Mouse (Mus musculus) layer of hippocampus, adult 2 months (tissue): ENCODE results near the gene Arhgap27. TPM values are rescaled to one million over a fixed set of nuclear protein-coding genes. Genes with fewer than 3 reads are reported as not detected.

Experiments used
- DNase-seq, 2 experiments: peaks; one replicate each; pipeline ENCODE4 v3.0.0; 2022; ENCODE audit warnings: low spot score in 2 of 2
- H3K27ac ChIP-seq: fragments of 200-600 bp; 2 replicates; pipeline ENCODE4 v1.8.1; 2022
- H3K4me3 ChIP-seq: fragments of 200-600 bp; 2 replicates; pipeline ENCODE4 v1.8.1; 2022; ENCODE audit warnings: mild to moderate bottlenecking
- CTCF ChIP-seq: fragments of 200-600 bp; conservative IDR thresholded peaks from 2 replicates; pipeline ENCODE4 v1.8.1; 2022; ENCODE audit warnings: antibody characterized with exemption, mild to moderate bottlenecking, moderate library complexity
- total RNA-seq, 2 experiments: library from RNA; stranded (reverse); gene quantifications; 2 replicates each; pipeline ENCODE4 v1.2.3; 2021

Arhgap27 gene
- total RNA-seq, 2 experiments from 2014 or later, result 11.8 to 14.0 TPM

GRCm38 (mm10) chr11:103359122-103359521 lies 4.4 kb downstream of the Arhgap27 start:
- DNase-seq, result peak in 1 of 2 experiments; percentile 65
- no peak overlapping the region; the same call in 1 of the 2 replicates for H3K27ac ChIP-seq
- TF ChIP-seq CTCF, result peak; percentile 90
- H3K4me3 ChIP-seq, result no peak overlapping the region

GRCm38 (mm10) chr11:103358316-103358715 lies 5.2 kb downstream of the Arhgap27 start:
- no peak for TF ChIP-seq CTCF
- DNase-seq, result no peak
- no peak overlapping the region; the same call in 1 of the 2 replicates for H3K27ac ChIP-seq
- H3K4me3 ChIP-seq, result no peak overlapping the region

GRCm38 (mm10) chr11:103357710-103358109 lies 5.8 kb downstream of the Arhgap27 start:
- TF ChIP-seq CTCF, result no peak
- Histone ChIP-seq H3K4me3 (no peak overlapping the region), H3K27ac (no peak overlapping the region)
- DNase-seq, result no peak

GRCm38 (mm10) chr11:103356938-103357670 lies 6.4 kb downstream of the Arhgap27 start:
- H3K4me3 ChIP-seq, result no peak overlapping the region
- DNase-seq, result no peak
- H3K27ac ChIP-seq, result no peak overlapping the region
- TF ChIP-seq CTCF, result no peak

GRCm38 (mm10) chr11:103356032-103356571 lies 7.4 kb downstream of the Arhgap27 start:
- no peak for DNase-seq
- Histone ChIP-seq H3K27ac (no peak overlapping the region), H3K4me3 (no peak overlapping the region)
- TF ChIP-seq CTCF, result no peak

- H3K4me3 ChIP-seq, result no peak overlapping the region
- no peak for DNase-seq
- TF ChIP-seq CTCF, result no peak
- H3K27ac ChIP-seq, result no peak overlapping the region
These were observed 8.2 kb downstream of the Arhgap27 start for GRCm38 (mm10) chr11:103355251-103355650.

GRCm38 (mm10) chr11:103354033-103354432 lies 9.5 kb downstream of the Arhgap27 start:
- H3K4me3 ChIP-seq, result no peak overlapping the region
- no peak for TF ChIP-seq CTCF
- DNase-seq, result no peak
- H3K27ac ChIP-seq, result no peak overlapping the region

GRCm38 (mm10) chr11:103352239-103352814 lies 11.2 kb downstream of the Arhgap27 start:
- TF ChIP-seq CTCF, result no peak
- DNase-seq, result no peak
- no peak overlapping the region for H3K4me3 ChIP-seq
- no peak overlapping the region for H3K27ac ChIP-seq

- Histone ChIP-seq H3K27ac (no peak overlapping the region), H3K4me3 (no peak overlapping the region)
- no peak for DNase-seq
- TF ChIP-seq CTCF, result no peak
These were observed 12.7 kb downstream of the Arhgap27 start for GRCm38 (mm10) chr11:103350711-103351315.

- no peak for DNase-seq
- peak; percentile 60 for TF ChIP-seq CTCF
- H3K27ac ChIP-seq, result no peak overlapping the region
These were observed 13.8 kb downstream of the Arhgap27 start for GRCm38 (mm10) chr11:103349699-103350098.

GRCm38 (mm10) chr11:103346657-103347056 lies 16.8 kb downstream of the Arhgap27 start:
- Histone ChIP-seq H3K27ac (peak overlapping the region; percentile 66), H3K4me3 (no peak overlapping the region)
- DNase-seq, result no peak
- TF ChIP-seq CTCF, result no peak

More at GRCm38 (mm10) chr11:103349699-103350098, 13.8 kb downstream of the Arhgap27 start:
- H3K4me3 ChIP-seq, result no peak overlapping the region

GRCm38 (mm10) chr11:103346236-103346635 lies 17.3 kb downstream of the Arhgap27 start:
- no peak for TF ChIP-seq CTCF
- Histone ChIP-seq H3K27ac (peak overlapping the region; percentile 66), H3K4me3 (no peak overlapping the region)
- no peak for DNase-seq

GRCm38 (mm10) chr11:103345408-103346091 lies 17.9 kb downstream of the Arhgap27 start:
- H3K27ac ChIP-seq, result peak overlapping the region; percentile 66

More at GRCm38 (mm10) chr11:103345408-103346091, 17.9 kb downstream of the Arhgap27 start:
- no peak for DNase-seq
- no peak for TF ChIP-seq CTCF
- no peak overlapping the region for H3K4me3 ChIP-seq
